Mouse (Mus musculus): ENCODE data around the gene Ccdc153. TPM values are rescaled to one million over a fixed set of nuclear protein-coding genes. Genes with fewer than 3 reads are reported as not detected.

Ccdc153 gene
- not detected for polyA plus RNA-seq (2017; shearing (Covaris generic))

GRCm38 (mm10) chr9:44240399-44240798 lies at the start of gene Ccdc153:
Gene Ccdc153 (plus strand): TSS chr9:44240676.

DNA sequence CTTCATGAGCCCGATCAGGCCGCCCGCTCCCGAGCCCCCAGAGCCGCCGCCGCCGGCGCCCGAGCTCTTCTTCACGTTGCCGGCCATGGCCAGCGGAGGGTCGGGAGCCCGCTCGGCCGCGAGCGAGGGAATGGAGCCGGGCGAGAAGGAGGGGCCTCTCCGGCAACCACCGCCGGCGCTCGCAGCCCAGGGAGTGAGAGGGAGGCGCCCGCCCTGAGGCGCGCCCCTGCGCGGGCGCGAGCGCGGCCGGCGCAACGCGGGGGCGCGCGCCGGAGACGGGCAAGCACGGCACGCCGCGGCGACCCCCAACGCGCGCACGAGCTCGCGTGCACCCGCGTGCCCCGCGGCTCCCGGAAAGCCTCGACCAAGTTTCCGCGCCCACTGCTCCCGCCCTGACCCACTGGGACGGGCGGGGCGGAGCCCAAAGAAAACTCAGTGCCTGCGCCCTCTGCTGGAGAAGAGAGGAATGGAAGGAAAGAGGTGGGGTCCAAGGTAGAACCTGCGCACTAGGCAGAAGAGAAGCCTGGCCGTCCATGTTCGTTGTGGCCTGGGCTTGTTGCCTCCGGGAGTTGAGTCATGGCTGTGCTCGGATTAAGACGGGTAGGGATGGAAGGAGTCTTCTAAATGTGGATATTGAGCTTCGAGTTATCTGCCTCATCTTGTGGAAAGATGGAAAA lies 6.5 kb upstream of the Ccdc153 start, which contains the start of gene Cbl:
Cbl (minus strand) TSS at position 248 of the 677 bp plus-strand sequence.

DNA sequence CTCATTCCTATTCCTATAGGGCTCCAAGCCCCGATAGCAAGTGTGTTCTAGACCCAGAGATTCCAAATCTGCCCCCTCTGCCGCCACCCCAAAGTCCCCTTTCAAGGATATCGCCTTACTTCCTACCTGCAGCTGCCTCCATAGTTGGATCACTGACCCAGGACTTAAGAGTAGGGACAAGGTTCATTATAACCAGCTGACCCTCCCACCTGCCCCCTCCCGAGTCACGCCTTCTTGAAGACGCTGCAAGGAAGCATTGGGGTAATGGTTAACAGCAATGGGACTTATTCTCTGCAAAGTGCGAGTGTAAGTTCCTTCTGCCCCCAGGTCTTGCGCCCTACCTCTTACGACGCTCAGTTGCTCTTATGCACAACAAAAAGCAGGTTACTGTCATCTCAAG lies 10.8 kb downstream of the Ccdc153 start, which contains the start of gene Pdzd3:
Pdzd3 (minus strand) TSS at position 158 of the 400 bp plus-strand sequence.

DNA sequence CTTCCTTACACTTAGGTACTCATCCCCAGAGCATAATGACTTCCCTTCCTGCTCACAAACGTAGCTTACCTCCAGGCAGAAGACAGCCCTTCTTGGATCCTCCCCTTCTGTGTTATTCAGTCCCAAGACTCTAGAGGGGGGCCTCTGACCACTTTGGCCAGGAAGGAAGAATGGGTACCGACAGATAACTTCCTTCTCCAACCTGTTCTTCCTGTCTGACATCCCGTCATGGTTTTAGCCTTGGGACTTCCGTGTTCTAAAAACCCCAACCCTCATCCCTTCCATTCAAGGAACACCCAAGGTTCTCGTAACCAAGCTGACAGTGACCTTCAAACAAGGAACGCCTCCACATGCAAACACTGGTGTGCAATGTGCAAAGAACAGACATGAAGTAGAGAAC lies 28.0 kb downstream of the Ccdc153 start, which contains the start of gene Nlrx1:
Nlrx1 (minus strand) TSS at position 168 of the 400 bp plus-strand sequence.

GRCm38 (mm10) chr9:44288076-44288958 lies 47.8 kb downstream of the Ccdc153 start, which contains the start of gene Abcg4:
Gene Abcg4 (minus strand): TSS chr9:44288615.

Other genes with a start within 250 kb of the Ccdc153 start
- gene Thy1, start 197.3 kb upstream of the Ccdc153 start, polyA plus RNA-seq (2017; shearing (Covaris generic)) = 100 to 1,000 TPM; 123 to 131 TPM
- gene Usp2, start 173.7 kb upstream of the Ccdc153 start, polyA plus RNA-seq (2017; shearing (Covaris generic)) = 1 to 10 TPM; 1.2 to 5.7 TPM
- not detected for gene Mfrp, start 138.9 kb upstream of the Ccdc153 start, polyA plus RNA-seq (2017; shearing (Covaris generic))
- not detected for gene C1qtnf5, start 133.4 kb upstream of the Ccdc153 start, polyA plus RNA-seq (2017; shearing (Covaris generic))
- not detected for gene Gm49380, start 127.2 kb upstream of the Ccdc153 start, polyA plus RNA-seq (2017; shearing (Covaris generic))
- 10 to 100 TPM; 26.3 to 30.5 TPM for gene Rnf26, start 127.2 kb upstream of the Ccdc153 start, polyA plus RNA-seq (2017; shearing (Covaris generic))
- gene Mcam, start 106.2 kb upstream of the Ccdc153 start, polyA plus RNA-seq (2017; shearing (Covaris generic)) = under 1 TPM; 0.25 to 0.42 TPM
- 10 to 100 TPM; 34.0 to 44.8 TPM for gene Cbl, start 6.6 kb upstream of the Ccdc153 start, polyA plus RNA-seq (2017; shearing (Covaris generic))
- under 1 TPM in 1 of 2 experiments, not detected in 1; 0.29 TPM for gene Pdzd3, start 10.8 kb downstream of the Ccdc153 start, polyA plus RNA-seq (2017; shearing (Covaris generic))
- gene Nlrx1, start 27.9 kb downstream of the Ccdc153 start, polyA plus RNA-seq (2017; shearing (Covaris generic)) = 10 to 100 TPM in 1 of 2 experiments, 1 to 10 TPM in 1; 4.7 to 19.8 TPM
- under 1 TPM; 0.23 to 0.47 TPM for gene Abcg4, start 47.9 kb downstream of the Ccdc153 start, polyA plus RNA-seq (2017; shearing (Covaris generic))
- gene Hinfp, start 65.0 kb downstream of the Ccdc153 start, polyA plus RNA-seq (2017; shearing (Covaris generic)) = 10 to 100 TPM; 19.1 to 24.3 TPM
- 10 to 100 TPM; 11.9 to 17.2 TPM for gene C2cd2l, start 79.6 kb downstream of the Ccdc153 start, polyA plus RNA-seq (2017; shearing (Covaris generic))
- gene Dpagt1, start 85.3 kb downstream of the Ccdc153 start, polyA plus RNA-seq (2017; shearing (Covaris generic)) = 10 to 100 TPM; 21.2 to 25.6 TPM
- 10 to 100 TPM; 91.6 to 95.0 TPM for gene H2afx, start 94.0 kb downstream of the Ccdc153 start, polyA plus RNA-seq (2017; shearing (Covaris generic))
- 10 to 100 TPM; 49.9 to 72.7 TPM for gene Hmbs, start 103.6 kb downstream of the Ccdc153 start, polyA plus RNA-seq (2017; shearing (Covaris generic))
- gene Vps11, start 121.0 kb downstream of the Ccdc153 start, polyA plus RNA-seq (2017; shearing (Covaris generic)) = 10 to 100 TPM; 42.5 to 45.4 TPM
- 10 to 100 TPM in 1 of 2 experiments, 1 to 10 TPM in 1; 8.6 to 14.9 TPM for gene Hyou1, start 138.8 kb downstream of the Ccdc153 start, polyA plus RNA-seq (2017; shearing (Covaris generic))
- gene Slc37a4, start 156.2 kb downstream of the Ccdc153 start, polyA plus RNA-seq (2017; shearing (Covaris generic)) = 10 to 100 TPM; 29.2 to 31.4 TPM
- 1,000 to 10,000 TPM; 1,382 to 2,409 TPM for gene Rps25, start 166.5 kb downstream of the Ccdc153 start, polyA plus RNA-seq (2017; shearing (Covaris generic))
- gene Trappc4, start 166.9 kb downstream of the Ccdc153 start, polyA plus RNA-seq (2017; shearing (Covaris generic)) = 100 to 1,000 TPM; 118 to 138 TPM
- 10 to 100 TPM; 53.3 to 67.6 TPM for gene Ccdc84, start 177.9 kb downstream of the Ccdc153 start, polyA plus RNA-seq (2017; shearing (Covaris generic))
- under 1 TPM; 0.19 to 0.75 TPM for gene Foxr1, start 200.5 kb downstream of the Ccdc153 start, polyA plus RNA-seq (2017; shearing (Covaris generic))
- gene Upk2, start 214.3 kb downstream of the Ccdc153 start, polyA plus RNA-seq (2017; shearing (Covaris generic)) = not detected
- gene Bcl9l, start 242.1 kb downstream of the Ccdc153 start, polyA plus RNA-seq (2017; shearing (Covaris generic)) = 10 to 100 TPM; 14.8 to 24.6 TPM